13 mouse cellular contexts compared by ENCODE assay signal in the genomic region with DNA sequence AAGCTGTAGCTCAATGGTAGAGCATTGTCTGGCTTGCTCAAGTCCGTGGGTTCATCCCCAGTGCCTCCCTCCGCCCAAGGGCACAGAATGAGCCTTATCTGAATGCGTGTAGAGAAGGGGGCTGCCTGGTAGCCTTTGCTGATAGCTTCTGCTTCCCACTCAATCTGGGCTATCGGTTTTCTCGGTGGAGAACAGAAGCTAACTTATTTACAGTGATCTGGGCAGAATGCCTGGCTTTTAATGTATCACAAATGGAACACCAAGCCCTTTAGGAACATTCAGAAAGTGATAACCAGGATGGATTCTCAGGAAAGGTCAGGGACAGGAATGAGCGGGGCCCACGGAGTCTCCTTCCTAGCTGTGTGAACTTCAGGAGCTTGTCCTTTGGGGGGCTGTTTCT.
DNase-seq lines count a peak whose midpoint lies in the region.
"Had no signal": no experiment of that assay in that cellular context is flagged by ENCODE, and none has a peak within 500 bp of the region (broad histone marks: within the 10 kb centered on the region; RNA-seq: fewer than 3 reads in every experiment).

No protein-coding gene starts in this region.

- DNase-seq in testis, postnatal 14 days (ENCODE audit: low spot score): peak; percentile 83
- no peak for DNase-seq in testis, postnatal 10 days (ENCODE audit: low spot score)
- DNase-seq: adrenal gland, adult 2 months; adrenal gland, adult 8-10 months; adrenal gland, postnatal 10 days; adrenal gland, postnatal 14 days; adrenal gland, postnatal 25 days; adrenal gland, postnatal 36 days; B cell, adult 2 months; cerebellum, adult 11 months; cerebellum, adult 11-12 months; cerebellum, adult 18-20 months; cerebellum, adult 2 months had no signal
